Mouse (Mus musculus): ENCODE data around the gene Vmn2r120. TPM values are rescaled to one million over a fixed set of nuclear protein-coding genes. Genes with fewer than 3 reads are reported as not detected.
"Not testable (repeated sequence)": the region's sequence is repeated elsewhere in the genome, so short reads cannot be mapped to it uniquely, and the experiment has no call there.

Gene Vmn2r120
- total RNA-seq (2021): under 1 TPM; 0.07 to 0.10 TPM
- long read RNA-seq, experiment 1: 0 reads
- long read RNA-seq, experiment 2: 0 reads

- DNase-seq (ENCODE audit: low spot score in 2 of 2): no peak
Observed at GRCm38 (mm10) chr17:57545405-57545804, at the start of gene Vmn2r120. Vmn2r120 (minus strand) TSS chr17:57545505.

GRCm38 (mm10) chr17:57587273-57587672, 42.0 kb upstream of the Vmn2r120 start:
- DNase-seq (ENCODE audit: low spot score in 2 of 2): not testable (repeated sequence)

- no peak for DNase-seq (ENCODE audit: low spot score in 2 of 2)
Observed at GRCm38 (mm10) chr17:57574075-57574705, 28.9 kb upstream of the Vmn2r120 start.

Other genes starting within 250 kb of the Vmn2r120 start
- gene Adgre1, start 186.8 kb downstream of the Vmn2r120 start, total RNA-seq (2021): 1 to 10 TPM; 4.0 to 8.6 TPM
- not detected for gene Gm21834, start 196.7 kb upstream of the Vmn2r120 start, total RNA-seq (2021)
- gene Cntnap5c, start 224.1 kb upstream of the Vmn2r120 start, total RNA-seq (2021): 10 to 100 TPM; 22.9 to 23.9 TPM